Mouse (Mus musculus) spleen, postnatal 14 days (tissue): ENCODE measurements around the gene Igsf10.
A peak's percentile ranks its signal among the peaks of the same experiment; 100 is the strongest.
"Not testable (repeated sequence)": the region's sequence is repeated elsewhere in the genome, so short reads cannot be mapped to it uniquely, and the experiment has no call there.

Source experiments
- DNase-seq, 2 experiments: peaks; one replicate each; pipeline ENCODE4 v3.0.0; 2021 to 2022; ENCODE audit warnings: low spot score in 2 of 2

The Igsf10 gene

DNA sequence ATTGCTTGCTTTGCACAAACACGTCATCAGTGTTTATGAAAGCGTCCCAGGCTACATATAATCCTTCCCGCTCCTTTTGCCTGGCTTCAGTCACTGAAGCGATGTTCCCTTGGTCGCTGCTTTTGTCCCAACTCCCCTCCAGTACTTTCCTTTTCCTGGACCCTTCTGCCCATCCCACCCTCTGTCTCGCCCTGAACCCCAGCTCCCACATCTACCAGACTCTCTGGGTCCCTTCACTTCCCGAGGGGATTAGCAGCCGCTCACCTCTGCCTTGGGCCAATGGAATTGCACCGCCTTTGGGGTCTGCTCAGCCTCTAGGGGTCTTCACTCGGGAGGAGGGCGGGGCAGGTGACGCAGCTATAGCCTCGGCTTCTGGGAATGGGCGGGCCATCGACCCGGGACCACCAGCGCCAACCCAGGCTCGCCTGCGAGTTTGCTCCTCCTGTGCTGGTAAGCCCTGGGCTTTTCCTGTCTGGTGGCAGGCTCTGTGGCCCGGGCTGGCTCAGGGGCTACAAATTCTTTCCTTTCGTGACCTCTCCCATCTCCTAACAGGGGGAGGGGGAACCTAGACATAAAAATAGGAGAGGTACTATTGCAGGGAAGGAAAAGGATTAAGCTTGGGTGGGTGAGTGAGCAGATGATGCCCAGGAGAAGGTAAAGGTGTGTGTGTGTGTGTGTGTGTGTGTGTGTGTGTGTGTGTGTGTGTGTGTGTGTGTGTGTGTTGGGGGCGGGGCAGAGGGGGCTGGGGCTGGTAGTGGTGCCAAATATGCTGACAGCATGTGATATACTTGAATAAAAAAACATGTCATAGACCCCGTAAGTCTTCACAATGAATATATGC, at the start of gene Igsf10:
Gene Igsf10 (minus strand): TSS at position 330 of the 841 bp plus-strand sequence.
- no peak for DNase-seq

GRCm38 (mm10) chr3:59385553-59385952, 41.4 kb upstream of the Igsf10 start:
- DNase-seq = no peak

DNA sequence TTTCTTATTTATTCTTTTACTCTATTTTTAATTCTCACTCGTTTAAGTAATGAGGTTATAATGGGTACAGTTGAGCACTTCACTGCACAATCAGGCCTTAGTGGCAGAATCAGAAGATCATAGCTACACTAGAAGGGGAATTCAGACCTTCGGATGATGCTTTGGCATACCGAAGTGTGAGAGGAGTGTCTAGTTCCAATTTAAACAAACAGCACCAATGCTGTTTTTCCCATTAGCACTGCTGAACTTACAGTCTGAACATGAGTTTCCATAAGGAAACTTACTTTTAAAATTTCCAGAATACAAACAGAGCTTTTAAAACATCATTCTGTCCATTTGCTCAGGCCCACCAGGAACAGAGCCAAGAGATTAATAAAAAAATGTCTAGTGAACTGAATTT, 40.8 kb upstream of the Igsf10 start:
- DNase-seq = no peak

GRCm38 (mm10) chr3:59384321-59384720, 40.1 kb upstream of the Igsf10 start:
- DNase-seq = no peak

GRCm38 (mm10) chr3:59378791-59379190, 34.6 kb upstream of the Igsf10 start:
- not testable (repeated sequence) for DNase-seq

DNA sequence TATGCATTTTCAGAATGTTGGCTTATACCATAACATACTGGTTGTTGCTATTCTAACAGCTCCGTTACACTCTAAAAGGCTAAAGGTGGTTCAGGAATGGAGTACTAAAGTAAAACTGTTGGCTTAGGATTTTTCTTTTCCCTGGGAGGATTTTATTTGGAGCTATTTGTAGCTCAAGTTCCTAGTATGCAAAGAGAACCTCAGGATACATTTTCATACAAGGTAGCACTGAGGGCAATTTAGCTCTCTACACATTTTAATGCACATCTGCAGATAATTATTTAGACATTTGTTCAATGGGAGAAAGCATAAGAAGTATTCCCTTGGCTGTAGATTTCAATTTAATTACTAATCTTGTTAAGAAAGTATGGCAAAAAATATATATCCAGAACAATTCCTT, 17.7 kb upstream of the Igsf10 start:
- DNase-seq = no peak

- DNase-seq = no peak
Measured at GRCm38 (mm10) chr3:59360102-59360501, 15.9 kb upstream of the Igsf10 start.

- no peak for DNase-seq
Measured at GRCm38 (mm10) chr3:59354156-59354555, 10.0 kb upstream of the Igsf10 start.

DNA sequence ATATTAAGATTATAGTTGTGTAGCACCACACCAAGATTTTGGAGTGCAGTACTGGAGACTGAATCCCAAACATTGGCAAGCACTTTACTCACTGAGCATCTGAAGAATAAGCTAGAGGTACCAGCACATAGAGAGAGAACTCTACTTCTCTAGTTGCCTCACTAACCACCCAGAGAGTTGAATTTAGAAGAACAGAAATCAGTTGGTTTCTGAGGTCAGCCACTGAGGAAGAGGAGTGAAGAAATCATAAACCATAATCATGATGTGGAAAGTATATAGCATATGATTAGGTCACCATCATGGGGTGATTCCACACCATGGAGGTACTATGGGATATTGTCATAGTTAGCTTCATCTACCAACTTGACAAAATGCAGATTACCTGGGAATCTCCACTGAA, 7.6 kb upstream of the Igsf10 start:
- DNase-seq = no peak

DNA sequence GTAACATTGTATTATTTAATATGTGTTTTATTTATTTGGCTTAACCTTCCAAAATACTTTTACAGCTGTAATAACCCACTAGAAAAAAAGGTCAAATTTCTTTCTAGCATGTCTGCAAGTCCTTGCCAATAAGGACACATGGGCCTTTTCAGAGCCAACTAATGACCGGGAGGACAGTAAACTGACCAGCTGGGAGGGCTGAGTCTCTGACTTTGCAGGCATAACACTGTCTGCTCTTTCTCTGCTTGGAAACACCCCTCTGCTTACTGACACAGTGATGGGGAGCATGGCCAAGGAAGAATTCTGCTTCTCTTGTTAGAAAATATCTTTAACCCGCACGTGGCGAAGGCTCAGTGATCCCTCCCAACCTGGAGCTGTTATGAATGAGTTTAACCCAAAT, 1.2 kb downstream of the Igsf10 start:
- no peak for DNase-seq

DNA sequence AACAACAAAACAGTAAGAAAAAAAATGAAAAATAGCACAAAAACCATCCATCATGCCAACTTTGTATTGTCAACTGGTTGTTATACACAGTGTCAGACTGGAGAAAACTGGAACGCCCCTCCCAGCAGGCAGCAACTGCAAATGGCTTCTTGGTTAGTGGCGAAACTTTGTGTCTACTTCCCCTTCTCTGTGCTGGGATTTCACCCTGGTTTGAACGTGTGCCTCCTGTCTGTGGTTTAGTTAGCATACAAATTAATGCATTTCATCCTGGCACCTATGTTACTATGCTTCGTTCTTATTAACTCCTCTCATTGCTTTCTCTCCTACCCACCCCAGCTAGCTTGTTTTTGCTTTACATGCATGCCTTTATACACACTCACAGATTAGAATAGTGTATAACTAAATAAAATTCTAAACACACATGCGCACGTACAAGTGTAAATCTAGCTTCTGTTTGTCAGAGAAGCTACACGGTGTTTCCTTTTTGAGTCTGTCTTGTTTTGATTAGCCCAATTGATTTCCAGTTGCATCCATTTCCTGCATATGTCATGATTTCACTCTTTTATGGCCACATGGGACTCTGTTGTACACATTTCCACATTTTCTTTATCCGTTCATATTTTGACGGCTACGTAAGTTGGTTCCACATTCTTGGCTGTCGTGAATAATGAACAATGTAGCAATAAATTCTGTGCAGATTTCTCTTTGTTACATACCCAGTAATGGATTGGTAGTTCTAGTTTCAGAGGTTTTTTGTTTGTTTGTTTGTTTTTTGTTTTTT, 2.4 kb downstream of the Igsf10 start:
- DNase-seq = no peak

DNA sequence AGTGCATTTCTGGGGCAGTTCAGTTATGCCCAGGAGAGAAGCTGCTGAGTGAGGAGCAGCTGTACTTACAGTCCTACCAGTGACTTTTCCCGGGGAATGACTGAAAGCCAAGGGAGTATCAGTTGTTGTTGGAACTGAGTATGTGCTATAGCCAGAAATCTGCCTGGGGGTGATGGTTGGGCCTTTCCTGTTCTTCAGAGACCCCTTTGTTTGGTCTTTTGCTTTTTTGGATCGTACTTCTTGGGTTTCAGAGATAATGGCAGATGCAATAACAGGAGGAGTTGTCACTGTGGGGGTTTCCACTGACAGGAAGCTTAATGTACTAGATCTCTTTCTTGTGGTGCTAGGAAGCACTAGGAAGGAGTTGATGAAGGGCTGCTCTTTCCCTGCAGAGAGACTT, 15.7 kb downstream of the Igsf10 start:
- no peak for DNase-seq

DNA sequence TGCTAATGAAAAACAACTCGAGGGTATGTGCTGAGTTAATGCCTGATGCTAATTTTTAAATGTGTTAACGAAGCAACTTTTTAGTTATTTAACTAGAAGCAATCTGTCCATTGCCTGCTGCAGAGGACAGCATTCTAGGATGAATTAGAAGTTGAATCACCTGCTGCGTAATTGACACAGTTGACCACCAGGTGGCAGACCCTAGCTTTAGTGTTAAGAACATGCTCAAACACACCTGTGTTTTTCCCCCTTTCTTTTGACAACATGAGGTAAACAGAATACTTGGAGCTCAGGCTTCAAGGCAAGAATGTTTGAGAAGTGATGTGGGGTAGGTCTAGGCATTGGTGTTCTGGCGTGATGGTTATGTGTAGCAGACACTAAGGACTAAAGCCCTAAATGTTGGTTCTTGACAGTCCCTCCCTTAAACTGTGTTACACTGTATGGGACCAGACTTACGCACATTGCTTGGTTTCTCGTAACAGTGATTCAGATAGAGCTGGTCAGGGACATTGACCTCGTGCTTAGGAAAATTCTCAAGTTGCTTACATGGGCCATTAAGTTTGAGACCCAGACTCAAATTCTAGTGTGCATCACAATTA, 22.8 kb downstream of the Igsf10 start:
- DNase-seq = peak in 1 of 2 experiments; percentile 34

- no peak for DNase-seq
Measured at GRCm38 (mm10) chr3:59316077-59316476, 28.1 kb downstream of the Igsf10 start.

DNA sequence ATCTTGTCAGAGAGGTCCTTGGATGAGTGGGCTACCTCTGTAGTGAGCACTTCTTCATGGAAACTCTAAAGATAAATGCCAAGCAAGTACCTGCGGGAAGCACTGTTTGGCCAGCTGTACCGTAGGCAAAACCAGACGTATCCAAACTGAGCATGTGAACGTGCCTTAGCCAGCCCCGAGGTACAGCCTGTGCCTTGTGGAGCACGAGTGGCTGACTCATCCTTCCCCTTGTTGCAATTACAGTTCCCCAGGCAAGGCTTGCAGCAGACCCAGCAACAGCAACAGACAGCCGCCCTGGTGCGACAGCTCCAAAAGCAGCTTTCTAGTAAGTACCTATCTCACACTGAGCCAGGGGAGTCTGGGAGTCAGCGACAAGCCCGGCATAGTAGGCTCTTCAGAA, 31.6 kb downstream of the Igsf10 start:
- DNase-seq = no peak

DNA sequence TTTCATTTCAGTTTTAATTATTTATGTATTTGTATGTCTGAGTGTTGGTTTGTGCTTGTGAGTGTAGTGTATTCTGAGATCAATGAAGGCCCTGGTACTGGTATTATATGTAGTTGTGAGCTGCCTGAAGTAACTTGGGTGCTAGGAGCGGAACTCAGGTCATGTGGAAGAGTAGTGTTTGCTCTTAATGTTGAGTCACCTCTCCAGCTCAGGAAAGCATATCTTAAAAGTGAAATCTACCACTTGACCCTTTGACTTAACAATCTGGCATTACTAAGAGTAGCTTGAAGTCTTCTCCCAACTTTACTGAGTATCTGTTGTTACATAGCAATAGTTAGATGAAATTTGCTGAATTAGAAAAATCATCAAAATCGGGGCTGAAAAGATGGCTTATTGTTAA, 38.7 kb downstream of the Igsf10 start:
- no peak for DNase-seq

- DNase-seq = no peak
Measured at GRCm38 (mm10) chr3:59304944-59305343, 39.2 kb downstream of the Igsf10 start.

- DNase-seq = no peak
Measured at GRCm38 (mm10) chr3:59297653-59298052, 46.5 kb downstream of the Igsf10 start.

- no peak for DNase-seq
Measured at GRCm38 (mm10) chr3:59296563-59297130, 47.5 kb downstream of the Igsf10 start.

DNA sequence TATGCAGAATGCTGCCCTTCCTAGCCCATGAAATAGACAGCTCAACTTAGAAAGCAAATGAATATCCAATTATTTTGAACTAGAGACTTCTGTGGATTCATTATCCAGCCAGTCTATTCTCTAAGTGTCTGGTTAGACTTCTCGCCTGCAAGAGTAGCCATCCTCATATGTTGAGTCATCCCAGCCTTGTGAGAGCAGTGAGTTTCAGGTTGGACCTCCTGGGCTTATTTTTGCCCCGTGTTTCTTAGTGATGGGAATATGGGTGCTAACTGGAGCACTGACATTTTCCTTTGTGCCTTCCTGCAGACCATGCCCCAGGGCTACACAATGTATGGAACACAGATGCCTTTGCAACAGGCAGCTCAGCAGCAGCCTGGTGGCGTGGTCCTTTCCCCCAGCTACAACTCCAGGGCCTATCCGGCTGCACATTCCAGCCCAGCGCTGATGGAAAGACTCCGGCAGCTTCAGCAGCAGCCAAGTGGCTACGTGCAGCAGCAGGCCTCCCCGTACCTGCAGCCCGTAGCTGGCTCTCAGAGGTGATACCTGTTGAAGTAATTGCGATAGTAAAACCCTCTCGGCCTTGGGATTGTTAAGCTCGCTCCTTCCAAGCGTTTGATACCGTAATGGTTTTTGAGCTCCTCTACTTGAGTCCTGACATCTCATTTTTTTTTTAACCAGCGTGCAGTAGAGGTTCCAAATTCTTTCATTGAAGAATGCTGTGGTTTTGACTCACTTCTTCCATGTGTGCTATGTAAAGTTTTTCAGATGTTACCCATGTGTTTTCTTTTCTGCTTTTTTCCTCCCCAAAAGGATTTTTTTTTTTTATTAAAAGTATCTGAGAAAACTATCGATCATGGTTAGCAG, 48.3 kb downstream of the Igsf10 start:
- no peak for DNase-seq
